Mouse (Mus musculus) cerebellum, adult 9-10 months (tissue): ENCODE results near the gene Pop7.
A peak's percentile ranks its signal among the peaks of the same experiment; 100 is the strongest.

Experiments used
- DNase-seq: peaks from one replicate; pipeline ENCODE4 v3.0.0; 2022

The Pop7 gene

DNA sequence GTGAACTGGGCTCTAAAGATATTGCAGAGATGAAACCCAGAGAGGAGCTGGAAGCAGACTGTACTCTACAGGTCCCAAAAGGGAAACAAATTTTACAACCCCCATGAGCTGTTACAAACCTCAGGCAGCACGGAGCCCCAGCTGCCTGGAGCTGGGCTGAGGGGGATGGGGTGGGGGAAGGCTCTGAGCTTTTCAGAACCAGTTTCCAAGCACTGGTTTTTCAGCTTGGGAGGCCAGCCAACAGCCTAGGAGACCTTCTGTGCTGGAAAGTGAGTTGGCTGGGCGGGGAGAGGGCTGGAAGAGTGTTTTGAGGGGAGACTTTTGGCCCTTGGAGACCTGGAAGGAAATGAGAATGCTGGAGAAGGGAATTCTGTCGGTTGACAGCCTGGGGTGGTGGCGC lies 10.8 kb downstream of the Pop7 start:
- DNase-seq, result no peak

DNA sequence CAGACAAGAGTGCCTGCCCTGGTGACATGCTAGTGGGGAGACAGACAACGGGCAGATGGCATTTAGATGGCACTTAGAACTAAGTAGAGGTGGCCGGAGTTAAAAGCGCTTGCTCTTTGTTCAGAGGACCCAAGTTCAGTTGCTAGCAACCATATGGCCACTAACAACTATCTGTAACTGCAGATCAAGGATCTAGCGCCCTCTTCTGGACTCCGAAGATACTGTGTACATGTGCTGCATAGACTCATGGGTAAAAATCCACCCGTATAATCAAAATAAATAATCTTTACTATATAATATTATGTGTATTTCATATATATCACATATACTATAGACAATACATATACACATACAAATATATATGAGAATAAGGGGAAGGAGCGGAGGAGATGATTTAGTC lies 14.7 kb downstream of the Pop7 start:
- DNase-seq, result no peak

DNA sequence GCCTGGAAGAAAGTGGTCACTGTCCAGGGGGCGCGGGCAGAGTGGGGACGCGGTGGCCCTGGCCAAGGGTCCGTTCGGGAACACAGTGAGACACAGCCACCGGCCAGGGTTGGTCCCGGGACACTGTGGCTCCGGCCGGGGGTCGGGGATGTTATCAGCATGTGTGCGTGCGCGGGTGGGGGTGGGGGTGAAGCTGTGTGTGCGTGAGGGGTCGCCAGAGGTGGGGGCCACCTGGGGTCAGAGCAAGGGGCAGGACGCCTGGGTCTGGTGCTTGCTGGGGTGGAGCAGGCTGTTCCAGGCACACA lies 16.5 kb downstream of the Pop7 start:
- DNase-seq, result no peak

DNA sequence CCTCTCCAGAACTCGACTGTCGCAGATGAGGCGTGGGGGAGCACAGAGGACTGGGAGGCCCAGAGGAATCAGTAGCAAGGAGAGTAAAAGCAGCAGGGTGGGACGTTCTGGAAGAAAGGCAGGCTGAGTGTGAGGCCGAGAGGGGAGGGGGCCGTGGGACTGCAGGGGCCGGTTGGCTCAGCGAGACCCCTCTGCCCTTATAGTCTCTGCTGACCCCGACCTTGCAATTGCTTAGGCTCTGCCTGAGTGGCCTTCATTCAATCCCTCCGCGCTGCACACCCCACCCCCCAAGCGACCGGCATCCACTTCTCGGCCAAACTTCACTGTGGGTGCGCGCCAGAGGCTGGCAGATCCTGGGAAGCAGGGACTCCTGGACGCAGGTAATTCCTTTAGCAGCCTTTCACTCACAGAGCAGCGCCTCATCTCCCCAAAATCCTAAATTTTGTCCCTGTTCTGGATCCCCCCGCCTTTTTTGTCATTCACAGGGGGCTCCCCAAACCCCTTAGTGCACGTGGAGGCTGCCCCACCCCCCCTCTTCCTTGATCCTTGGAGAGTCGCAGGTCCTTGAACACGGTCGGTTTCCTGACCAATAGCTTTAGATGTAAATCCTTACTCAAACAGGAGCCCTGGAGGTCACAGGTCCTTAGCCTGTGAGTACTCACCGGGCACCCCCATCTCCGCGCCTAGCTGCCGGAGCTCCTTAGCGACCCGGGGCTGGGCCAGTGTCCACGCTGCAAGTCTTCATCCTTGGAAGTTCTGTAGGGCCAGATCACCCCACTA lies 17.1 kb downstream of the Pop7 start:
- DNase-seq, result no peak

DNA sequence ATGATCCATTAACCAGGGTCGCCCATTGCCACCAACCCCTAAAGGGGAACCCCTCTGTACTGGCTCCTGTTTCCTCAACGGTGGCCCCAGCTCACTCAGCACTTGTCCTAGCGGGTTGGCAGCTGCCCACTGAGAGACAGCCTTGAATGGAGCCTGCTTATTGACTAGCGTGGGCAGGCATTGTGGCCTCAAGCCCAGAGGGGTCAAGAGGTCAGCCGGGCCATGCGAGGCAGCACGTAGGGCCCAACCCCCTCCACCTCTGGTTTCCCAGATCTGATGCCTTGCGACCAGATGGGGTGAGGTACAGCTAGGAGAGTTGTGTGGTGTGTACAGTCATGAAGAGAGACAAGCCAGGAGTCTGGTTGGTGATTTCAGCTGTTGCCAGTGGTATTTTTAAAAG lies 20.4 kb downstream of the Pop7 start:
- no peak for DNase-seq

DNA sequence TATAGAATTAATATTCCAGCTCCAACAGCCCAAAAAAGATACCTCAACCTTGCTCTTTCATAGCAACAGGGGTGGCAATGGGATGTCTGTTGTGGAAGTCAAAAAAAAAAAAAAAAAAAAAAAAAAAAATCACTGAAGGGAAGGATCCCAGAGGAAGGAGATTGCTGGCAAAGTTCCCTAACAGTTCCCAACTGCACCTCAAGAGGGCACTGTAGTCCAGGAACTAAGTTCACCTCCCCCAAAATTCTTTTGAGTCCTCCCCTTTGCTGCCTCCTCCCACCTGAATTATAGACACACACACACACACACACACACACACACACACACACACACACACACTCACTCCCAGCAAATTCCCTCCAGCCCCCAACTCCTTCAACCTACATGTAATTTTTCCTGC lies 21.2 kb downstream of the Pop7 start:
- peak; percentile 86 for DNase-seq

DNA sequence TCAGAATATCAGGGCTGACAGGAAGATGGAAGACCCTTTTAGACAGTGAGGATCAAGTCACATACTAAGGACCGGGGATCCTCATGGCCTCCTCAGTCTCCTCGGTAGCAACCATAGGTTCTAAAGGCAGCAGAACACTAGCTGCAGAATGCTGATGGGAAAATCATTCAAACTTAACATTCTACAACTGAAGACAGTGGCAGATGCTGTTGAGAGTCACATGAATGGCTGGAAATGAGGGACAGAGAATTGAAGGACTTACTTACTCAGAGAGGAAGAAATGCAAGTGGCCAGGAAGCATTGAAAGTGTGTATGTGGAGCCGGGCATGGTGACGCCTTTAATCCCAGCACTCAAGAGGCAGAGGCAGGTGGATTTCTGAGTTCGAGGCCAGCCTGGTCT lies 25.4 kb downstream of the Pop7 start, which contains the start of gene Zan:
TSS of gene Zan (minus strand) at position 101 of the 400 bp plus-strand sequence.
- no peak for DNase-seq

DNA sequence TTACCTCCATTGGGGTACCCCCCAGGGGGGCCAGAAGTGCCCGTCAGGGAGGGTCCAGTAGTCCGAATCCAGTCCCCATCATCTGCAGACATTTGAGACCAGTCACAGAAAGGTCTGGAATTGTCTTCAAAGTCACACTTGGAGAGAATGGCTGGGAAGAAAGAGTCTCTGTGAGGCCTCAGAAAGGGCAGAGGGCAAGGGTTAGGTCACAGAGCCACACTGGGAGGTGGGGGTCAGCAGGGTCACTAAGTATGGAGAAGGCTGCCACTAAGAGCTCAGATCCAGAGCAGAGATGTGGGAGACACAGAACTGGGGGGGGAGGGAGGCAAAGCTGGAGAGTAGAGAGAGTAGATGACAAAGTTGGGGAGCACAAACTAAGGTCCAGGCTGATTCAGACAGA lies 28.0 kb downstream of the Pop7 start:
- DNase-seq, result no peak

DNA sequence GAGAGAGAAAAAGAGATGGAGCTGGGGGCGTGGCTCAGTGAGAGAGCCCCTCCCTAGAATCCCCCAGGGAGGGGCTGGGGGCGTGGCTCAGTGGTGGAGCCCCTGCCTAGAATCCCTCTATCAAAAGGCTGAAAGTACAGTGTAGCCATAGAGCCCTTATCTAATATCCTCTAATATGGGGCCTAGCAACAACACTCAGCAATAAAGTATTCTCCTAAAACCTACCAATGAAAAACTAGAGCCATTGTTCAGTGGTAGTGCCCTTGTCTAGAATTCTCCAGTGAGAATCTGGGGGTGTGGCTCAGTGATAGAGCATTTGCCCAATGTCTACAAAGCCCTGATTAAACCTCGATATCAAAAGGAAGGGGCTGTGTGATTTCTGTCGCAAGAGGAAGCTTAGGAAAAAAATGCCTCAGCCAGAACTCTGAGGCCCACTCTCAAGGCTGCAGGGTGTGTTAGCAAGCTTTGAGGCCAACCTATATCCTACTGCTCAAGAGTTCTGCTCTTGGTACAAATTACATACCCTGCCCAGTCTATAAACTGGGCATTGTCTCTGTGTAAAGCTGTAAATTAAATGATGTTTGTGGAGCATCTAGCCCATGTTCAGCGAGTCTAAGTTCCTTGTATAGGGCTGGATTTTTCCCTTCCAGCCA lies 29.9 kb downstream of the Pop7 start:
- DNase-seq, result no peak

DNA sequence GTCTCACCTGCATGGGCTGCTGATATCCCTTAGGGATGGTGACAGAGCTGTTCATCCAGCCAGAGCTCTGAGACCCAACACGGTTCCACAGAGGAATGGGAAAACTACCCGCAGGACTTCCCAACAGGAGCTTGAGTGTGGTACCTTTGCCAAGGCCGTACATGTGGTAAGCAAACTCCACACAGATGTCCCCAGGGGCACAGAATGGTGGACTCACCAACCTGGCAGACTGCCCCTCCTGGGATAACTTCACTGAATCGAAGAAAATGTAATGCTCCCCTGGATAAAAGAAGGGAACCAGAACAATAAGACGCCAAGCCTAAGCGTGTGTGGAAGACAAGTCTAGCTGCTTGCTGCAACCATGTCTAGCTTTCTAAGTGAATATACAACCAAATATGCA lies 35.4 kb downstream of the Pop7 start:
- no peak for DNase-seq

DNA sequence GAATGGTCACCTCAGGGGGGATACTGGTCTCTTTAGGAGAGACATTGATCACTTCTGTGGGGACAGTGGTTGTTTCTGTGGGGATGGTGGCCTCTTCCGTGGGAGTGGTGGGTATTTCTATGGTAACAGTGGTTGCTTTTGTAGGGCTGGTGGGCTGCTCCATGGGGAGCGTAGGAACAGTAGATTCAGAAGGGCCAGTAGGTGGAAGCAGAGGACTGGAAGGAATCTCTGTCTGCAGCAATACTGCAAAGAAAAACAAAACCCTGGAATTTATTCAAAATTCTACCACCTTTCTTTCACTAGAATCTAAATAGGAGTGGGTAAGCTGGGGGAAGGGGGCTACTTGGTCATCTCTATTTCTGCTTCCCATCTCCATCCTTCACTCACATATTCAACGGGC lies 37.3 kb downstream of the Pop7 start:
- DNase-seq, result no peak

DNA sequence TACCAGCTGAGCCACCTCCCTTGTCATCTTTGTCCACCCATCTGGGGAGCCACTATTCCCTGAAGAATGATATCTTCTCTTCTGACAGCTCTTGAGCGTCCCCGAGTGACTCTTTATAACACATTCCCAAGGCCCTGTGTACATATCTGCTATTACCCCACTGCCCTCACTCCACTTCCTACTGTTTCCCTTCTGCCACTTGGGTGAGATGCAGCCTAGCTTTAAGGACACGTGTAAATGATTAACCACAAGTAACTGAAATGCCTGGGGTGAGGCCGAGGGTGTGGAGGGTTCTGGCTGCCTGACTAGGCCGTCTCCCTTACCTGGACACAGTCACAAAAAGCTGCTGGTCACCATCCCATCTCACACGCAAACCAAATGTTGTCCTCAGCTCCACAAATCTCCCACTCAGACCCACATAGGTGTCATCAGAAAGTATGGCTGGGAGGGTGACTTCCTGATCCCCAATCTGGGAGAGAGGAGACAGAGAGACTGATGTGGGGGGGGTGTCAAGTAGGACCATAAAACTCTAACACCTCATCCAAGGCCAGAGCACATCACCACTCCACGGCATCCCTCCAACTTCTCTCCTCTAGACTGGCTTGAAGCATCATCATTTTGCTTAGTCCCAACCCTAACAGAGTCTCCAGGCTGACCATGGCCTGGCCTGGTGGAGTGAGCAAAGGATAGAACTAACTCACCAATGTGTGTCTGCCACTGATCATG lies 46.3 kb downstream of the Pop7 start:
- DNase-seq, result no peak

DNA sequence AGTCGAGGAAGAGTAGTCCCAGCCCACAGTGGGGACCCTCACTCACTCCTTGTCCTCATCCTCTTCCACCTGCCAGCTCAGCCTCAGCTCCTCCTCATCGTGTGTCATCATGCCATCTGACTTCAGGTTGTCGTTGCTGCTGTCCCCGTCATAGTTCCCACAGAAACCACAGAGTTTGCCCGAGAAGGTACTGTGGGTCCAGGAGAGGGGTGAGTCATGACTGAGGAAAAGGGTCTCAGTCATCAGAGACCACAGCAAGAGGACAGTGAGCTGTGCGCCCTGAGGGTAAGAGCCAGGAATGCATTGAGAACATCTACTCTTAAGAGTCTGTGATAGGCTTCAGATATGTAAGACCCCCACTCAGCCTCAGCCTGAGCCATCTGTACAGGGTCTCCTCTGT lies 47.1 kb downstream of the Pop7 start:
- DNase-seq, result no peak
